Mouse (Mus musculus): ENCODE results near the gene Eif4b.
"Not testable (repeated sequence)": the region's sequence is repeated elsewhere in the genome, so short reads cannot be mapped to it uniquely, and the experiment has no call there.

The Eif4b gene

DNA sequence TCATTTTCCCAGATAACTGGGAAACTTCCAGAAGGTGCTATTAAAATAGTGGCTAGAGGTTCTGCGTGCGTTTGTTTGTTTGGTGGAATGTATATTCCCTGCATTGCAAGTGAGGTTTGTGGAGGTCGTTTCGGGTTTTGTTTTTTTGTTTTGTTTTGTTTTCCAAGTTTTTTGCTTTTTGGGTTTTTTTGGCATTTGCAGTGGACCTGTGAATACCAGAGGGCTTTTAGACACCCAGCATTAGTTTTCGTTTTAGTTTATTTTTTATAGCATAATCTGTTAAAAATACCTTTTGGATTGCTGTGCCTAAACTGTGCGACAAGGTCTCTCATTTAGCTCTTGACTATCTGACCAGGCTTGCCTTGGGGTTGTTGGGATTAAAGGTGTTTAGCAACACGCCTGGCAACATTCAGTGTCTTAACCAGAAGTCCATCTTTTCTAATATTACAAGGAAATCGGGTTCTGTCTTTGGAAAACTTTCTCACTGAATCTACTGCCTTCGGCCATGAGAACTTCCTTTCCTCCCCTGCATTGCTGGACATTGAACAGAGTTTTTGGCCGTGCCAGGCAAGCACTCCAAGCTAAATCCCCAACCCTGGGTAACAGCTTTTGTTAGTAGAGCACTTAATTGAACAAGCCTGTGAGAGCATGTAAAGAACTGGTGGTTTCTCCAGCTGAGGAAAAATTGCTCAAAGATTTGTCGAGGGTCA is 1.5 kb downstream of the Eif4b start:
- no peak for DNase-seq

DNA sequence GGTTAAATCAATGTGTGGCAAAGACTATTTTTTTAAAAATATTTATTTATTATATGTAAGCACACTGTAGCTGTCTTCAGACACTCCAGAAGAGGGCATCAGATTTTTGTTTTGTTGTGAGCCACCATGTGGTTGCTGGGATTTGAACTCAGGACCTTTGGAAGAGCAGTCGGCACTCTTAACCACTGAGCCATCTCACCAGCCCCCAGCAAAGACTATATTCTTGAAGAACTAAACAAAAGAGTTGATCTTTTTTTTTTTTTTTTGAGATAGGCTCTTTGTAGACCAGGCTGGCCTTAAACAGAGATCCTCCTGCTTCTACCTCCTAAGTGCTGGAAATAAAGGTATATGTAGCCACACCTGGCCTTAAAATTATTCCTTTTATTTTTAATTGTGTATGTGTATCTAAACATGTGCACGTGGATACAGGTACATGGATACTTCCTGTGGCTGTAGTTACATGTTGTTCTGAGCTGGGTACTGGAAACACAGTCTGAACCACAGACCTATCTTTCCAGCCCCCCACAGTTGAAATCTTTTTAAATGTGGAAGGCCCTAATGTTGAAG is 3.6 kb downstream of the Eif4b start:
- DNase-seq, result no peak

DNA sequence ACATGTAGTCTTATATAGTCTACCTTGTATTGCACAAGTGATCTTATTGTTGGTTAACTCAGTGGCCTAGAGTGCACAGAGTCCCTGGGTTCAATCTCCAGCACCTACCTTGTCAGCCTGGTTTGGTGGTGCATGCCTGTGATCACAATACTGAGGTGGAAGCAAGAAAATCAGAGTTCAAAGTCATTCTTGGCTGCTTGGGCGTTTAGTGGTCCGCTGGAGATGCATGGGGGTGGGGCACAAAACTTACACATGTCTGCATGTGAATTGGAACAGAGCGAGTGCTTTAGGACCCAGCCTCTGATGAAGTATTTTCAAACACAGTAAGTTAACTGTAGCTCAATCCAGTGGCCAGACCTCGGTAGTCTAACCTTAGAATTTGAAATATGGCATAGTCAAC is 5.6 kb downstream of the Eif4b start:
- no peak for DNase-seq

DNA sequence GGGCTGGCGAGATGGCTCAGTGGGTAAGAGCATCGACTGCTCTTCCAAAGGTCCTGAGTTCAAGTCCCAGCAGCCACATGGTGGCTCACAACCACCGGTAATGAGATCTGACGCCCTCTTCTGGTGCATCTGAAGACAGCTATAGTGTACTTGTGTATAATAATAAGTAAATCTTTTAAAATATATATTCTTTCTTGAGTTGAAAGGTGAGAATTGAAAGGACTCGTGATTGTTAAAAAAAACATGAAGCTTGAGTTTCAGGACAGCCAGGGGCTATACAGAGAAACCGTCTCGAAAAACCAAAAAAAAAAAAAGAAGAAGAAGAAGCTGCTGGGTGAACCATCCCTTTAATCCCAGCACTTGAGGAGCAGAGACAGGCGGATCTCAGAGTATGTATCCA is 6.4 kb downstream of the Eif4b start:
- not testable (repeated sequence) for DNase-seq

DNA sequence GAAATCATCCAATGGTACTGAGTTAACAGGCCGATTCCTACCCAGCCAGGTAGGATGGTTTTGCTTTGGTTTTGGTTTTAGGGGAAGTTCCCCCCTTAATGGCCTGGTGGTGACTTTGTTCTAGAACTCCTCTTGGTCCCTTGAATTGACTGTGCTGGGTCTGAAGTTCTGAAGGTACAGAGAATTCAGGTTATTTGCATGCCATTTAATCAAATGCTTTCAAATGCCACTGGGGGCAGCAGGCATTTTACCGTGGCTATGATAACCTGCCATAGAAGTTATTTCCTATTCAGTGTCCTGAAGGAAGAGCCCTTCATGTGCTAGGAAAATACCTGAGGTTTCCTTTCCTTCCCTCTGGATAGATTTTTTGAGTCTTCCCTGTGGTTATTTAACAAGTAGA is 6.9 kb downstream of the Eif4b start:
- DNase-seq, result no peak

DNA sequence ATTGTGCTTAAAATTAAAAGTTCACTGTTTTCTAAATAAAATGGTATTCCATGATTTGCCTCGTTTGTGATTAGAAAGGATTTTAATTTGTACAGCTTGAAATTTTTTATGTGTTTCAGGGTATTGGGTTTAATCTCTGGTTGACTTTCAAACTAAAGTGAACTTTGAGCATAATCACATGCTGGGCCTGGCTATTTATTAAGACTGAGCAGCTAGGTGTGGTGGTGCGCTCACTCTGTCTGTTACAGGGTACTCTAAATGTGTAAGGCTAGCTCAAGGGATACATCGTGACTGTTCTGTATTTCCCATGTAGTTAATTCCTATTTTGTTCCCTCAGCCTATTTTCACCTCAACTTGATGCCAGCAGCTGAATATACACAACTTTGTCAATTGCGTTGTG is 8.6 kb downstream of the Eif4b start:
- no peak for DNase-seq

DNA sequence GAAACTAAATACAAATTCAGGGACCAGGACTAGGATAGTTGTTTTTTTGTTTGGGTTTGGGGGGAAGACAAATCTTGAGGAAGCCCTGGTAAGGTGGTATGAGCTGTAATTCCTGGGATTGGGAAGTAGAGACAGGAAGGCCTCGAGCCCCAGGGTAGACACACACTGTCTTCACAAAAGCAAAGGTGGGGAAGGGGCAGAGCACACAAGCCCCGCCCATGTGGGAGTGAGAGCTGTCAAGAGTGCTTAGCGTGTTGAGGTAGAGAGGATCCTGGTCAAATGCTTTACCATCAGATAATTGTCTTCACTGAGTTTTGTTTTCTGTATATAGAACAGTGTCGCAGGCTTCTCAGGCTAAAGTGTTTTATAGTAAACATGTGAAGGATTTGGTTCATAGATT is 9.5 kb downstream of the Eif4b start:
- no peak for DNase-seq

DNA sequence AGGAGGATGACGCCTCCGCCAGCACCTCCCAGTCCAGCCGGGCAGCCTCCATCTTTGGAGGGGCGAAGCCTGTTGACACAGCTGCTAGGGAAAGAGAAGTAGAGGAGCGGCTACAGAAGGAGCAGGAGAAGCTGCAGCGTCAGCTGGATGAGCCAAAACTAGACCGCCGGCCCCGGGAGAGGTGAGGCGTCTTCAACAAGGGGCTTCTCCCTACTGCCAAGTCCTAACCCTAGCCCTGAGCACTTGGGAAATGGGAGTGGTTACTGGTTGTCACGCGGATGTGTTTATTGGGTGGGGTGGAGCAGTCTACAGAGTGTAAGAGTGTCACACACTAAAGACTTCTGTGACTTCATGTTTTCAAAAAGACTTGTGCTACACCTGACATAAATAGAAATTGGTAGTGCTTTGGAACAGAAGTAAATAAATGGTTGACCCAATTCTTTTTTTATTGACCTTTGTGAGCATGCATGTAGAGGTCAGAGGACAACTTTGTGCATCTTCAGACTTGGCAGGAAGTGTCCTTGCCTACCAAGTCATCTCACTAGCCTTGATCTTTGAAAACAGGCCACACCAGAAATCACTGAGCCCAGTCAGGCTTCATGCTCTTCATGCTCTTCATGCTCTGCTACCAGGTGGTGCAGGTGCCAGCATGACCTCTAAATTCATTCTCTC is 16.5 kb downstream of the Eif4b start:
- DNase-seq, result no peak

DNA sequence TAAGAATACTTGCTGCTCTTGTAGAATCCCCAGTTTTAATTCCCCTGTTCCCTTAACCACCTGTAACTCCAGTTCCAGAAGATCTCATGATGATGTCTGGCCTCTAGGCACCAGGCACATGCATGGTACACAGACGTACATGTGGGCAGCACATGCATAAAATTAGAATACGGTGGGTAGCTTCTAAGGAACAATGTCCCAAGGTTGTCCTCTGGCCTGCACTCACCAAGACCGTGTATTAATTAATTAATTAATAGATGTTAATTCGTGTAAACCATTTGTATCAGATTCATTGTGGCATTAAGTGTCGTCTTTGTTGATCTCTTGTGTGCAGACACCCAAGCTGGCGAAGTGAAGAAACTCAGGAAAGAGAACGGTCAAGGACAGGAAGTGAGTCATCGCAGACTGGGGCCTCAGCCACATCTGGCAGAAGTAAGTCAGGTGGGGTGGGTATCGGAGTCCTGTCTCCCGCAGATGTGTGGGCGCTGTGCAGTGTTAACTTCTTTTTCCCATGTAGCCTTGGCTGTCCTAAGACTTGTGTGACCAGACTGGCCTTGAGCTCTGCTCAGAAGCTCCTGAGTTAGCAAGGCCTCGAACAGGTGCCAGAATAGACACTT is 17.6 kb downstream of the Eif4b start:
- DNase-seq, result no peak

DNA sequence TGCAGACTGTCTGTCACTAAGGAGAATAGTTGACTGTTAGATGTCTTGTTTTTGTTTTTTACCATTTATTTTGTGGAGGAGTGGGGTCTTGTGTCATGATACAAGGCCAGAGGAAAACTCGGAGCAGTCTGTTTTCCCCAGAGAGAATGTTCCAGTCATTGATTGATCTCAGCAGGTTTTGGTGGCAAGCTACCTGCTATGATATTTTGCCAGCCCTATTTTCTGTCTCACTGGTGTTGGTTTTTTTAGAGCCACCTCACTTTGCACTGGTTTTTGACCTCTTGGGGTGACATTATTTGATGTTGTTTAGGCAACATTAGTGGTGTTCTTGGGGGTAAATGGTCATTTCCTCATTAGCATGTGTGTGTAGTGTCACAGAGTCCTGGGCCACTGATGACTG is 18.1 kb downstream of the Eif4b start:
- no peak for DNase-seq

DNA sequence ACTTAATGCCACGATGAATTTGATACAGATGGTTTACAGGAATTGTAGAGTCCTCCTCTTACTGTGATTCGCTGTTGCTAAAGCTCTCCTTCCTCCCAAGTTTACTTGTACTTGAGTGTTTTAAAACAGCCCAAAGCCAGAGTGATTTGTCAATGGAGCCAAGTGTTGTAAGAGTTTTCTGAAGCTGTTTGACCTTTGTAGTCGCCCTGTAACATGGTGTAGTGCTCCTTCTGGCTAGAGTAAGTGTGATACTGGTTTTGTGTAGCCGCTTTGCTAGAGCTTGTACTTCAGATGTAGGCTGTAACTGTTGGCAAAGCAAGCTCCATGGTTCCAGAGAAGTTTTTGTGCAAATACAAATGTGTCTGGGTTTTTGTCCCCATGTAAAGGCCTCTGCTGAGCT is 18.6 kb downstream of the Eif4b start:
- no peak for DNase-seq

DNA sequence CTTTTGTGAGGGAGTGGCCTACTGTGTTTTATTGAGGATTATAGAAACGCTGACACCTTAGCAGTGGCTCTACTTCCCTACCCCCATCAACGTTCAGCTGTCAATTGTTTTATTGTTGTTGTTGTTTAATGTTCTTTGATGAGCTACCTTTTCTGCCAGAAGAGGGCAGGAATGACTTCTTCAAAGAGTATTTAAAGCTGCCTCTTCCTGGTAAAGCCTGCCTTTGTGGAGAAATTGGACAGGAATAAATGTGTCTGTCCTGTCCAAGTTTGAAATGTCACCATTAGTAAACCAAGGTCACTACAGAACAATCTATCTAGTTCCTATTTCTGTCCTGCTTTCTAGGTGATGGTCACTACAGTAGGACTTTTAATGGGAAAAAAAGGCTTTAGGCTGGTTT is 20.6 kb downstream of the Eif4b start:
- DNase-seq, result no peak

DNA sequence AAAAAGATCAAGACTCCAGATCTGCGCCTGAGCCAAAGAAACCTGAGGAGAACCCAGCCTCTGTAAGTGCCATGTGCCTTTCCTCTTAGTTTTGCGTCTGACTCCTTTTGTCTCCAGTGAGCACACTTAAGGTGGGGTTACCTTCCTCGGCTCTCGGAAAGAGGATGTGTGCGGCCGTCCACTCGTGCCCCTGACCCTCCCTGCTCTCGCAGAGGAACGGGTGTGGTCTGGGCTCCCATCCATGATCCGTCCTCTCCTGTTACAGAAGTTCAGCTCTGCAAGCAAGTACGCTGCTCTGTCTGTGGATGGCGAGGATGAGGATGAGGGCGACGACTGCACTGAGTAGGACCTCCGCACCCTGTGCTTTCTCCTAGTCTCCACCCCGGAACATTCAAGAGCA is 21.4 kb downstream of the Eif4b start:
- no peak for DNase-seq

DNA sequence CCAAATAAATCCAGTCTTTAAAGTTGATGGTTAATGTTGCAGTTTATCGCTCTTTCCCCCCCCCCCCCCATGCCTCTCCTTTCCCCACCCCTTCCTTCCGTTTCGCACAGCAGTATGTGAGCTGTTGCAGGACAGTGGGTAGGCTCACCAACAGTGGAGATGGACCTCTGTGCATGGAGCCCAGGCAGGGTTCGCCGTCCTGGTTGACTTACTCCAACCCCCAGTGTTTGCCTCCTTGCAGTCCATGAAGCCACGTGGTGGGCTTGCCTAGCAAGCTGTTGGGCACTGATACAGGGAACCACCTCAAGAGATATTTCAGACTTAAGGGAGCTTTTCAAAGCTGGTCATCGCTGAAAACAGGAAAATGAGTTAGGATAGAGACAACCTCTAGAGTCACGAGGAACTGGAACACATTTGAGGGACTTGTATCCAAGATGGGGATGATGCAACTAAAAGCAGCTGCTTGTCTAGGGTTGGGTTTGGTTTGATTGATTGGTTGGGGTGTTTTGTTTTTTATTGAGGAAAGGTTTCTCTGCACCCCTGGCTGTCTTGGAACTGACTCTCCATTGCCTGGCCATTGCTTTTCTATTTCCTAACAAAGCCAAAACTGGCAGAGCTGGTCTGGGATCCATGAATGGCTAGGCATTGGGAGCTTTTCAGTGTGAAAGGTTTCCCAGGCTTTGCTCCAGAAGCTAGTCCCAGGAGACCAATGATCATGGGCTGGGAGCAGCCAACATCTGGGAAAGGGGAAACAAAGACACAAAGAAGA is 23.8 kb downstream of the Eif4b start:
- DNase-seq, result no peak

DNA sequence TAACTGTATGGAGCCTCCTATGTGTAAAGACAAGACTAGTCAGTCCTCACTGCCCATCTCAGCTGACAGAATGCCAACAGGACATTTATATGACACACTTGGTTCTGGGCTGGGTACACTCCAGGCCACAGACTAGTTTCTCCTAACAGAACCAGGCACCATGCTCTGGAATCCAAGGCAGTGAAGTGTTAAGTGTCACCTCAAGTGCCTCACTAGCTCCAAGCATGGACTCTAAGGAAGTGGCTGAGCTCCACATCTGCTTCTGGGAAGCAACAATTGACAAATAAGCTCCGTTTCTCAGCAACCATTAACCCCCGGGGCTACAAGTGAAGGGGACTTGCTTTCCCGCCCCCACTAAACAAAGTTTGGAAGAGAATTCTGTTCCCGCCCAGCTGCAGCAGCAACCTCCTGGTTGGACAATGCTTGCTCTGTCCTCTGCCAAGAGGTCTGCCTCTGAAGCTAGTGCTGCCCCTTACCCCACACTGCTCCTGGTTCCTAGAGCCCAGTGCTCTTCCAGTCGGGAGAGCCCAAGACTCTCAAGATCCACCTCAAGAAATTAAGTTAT is 24.5 kb downstream of the Eif4b start:
- DNase-seq, result peak; percentile 14

DNA sequence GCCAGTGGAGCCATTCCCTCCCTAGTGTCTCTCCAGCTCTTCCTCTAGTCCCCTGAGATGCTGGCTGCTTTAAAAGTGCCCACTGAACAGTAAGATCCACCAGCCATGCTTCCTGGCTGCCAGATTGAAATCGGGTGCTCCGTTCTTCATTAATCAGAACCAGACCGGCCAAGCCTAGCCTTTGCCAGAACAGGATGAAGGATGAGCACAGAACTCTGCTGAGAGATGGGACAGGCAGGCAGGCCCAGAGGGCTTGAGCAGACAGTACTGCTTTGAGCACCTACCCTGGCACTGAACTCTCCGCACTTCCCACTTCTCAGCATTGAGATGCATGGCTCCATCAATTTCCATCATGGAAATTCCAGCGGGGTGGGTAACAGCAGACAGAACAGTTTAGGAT is 25.7 kb downstream of the Eif4b start:
- DNase-seq, result peak; percentile 15

DNA sequence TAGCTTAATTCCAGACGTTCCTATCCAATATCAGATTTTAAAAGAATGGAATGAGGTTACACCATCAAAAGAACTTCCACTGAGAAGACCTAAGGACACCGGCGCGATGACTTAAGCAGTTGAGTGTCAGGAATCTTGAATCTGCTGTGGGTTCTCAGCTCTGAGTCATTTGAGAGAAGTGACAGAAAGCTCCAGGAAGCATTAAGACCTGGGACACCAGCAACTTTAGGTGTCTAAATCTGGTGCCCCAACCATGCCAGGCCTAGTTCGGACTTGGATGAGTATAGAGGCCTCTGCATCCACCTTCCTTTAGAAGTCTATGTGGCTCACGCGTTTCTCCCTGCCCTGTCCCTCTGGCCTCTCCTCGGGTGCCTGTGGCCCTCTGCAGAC is 26.2 kb downstream of the Eif4b start:
- no peak for DNase-seq

DNA sequence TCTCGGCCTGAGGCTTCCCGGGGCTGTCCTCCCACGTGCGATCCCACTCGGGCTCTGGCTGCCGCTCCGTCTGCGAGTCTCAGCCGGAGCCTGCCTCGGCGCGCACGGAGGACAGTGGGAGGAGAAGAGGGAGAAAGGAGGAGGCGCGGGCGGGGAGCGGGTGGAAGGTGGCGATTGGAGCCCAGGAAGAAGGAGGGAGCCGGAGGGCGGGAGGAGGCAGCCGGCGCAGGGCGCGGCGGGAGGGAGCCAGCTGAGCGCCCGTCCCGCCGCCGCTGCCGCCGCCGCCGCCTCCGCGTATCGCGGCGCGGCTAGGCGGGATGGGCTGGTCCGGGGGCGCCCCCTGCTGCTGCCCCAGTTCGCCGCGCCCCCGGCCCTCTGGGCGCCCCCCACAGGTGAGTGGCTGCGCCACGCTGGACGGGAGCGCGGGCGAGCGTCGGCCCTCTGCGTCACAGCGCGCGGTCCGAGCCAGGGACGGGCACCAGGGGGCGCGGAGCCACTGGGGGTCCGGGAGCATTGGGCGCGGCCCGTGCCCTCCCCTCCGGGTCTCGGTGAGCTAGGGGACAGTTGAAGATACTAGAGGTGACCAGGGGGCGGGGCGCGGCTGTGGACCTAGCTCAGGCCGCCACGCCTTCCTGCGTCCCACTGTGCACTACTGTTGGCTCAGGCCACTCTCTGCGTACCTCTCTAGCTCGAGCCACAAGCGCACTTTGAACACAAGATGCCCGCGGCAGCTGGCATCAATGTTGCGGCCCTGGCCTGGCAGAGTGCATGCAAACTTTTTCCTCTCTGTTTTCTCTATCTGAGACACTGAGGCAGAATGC is 26.8 kb downstream of the Eif4b start, which contains the start of gene Tns2:
Gene Tns2 (plus strand): TSS at position 253 of the 821 bp plus-strand sequence.
- DNase-seq, result peak; percentile 76

DNA sequence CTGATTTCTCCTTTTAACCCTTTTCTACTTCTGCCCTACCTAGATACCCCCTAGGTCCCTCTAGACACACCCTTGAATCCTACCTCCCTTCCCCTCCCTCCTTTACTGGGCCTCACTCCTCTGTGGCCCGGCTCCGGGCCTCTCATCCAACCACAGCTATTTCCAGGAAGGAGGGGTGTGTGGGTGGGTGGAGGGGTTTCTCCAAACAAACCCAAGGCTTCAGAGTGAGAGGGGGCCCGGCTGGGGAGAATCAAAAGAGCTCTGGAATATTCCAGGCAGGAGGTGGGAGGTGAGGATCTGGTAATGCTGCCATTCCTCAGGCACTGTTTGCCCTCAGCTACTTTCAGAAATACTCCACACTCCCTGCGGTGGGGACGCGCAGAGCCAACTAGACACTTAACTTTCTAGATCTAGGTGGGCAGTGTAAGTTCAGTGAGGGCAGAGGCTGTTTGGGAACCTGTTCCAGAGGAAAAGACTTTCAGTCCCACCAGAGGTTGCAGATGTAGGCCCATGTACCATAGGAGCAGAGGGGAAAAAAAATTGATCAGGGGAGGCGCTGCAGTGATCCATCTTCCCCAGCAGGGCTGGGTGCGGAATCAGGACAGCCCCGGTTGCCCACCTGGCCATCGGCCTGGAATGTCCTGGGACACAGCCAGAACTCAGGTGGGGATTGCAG is 27.6 kb downstream of the Eif4b start:
- peak; percentile 49 for DNase-seq

DNA sequence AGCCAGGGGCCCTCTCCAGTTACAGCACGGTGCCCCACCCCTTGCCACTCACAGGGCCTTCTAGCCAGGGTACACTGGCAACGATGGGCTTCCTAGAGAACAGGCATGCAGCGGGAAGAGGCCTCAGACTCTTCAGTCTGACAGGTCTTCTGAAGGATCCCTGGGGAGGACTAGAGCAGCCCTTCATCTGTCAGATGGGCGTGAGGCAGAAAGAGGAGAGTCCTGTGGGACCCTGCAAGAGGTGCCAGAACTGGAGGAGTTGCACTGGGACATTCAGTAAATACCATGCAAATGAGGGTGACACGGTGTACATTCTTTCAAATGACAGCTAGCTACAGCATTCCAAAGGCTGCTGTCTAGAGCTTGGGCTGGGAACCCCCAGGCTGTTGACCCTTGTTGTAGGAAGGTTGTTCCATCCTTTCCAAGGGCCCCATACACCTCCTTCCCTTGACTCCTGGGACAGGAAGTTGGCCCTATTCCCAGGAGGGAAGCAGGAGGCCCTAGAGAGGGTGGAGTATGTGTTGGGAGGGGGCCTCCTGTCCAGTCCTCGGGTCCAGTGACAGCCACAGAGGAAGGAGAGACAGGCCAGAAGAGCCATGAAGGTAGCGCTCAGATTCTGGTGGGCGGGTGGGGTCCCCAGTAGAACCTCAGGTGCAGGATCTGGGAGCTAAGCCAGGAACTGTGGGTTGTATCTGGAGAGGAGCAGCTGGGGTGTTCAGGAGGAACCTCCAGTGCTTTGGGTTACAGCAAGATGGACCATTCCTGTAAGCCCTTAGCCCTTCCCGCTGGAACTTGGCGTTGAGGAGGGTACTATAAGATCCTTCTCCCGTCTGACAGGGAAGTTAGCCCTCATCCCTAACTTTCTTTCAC is 28.3 kb downstream of the Eif4b start:
- DNase-seq, result peak; percentile 36
